ENCODE assay signal across 8 mouse cellular contexts in genomic region chr11:19670853-19671530, GRCm38 (mm10).
DNase-seq lines count a peak whose midpoint lies in the region; ATAC-seq lines count a peak whose summit lies in the region.

No protein-coding gene starts in this region.

- H3K36me3 ChIP-seq in lung, embryonic 15.5 days, result no peaks in the 10 kb centered on the region

- 30% methylated on average over 12 of the region's 13 CpGs for WGBS in lung, embryonic 15.5 days

- no peaks in the 10 kb centered on the region for H3K9me3 ChIP-seq in lung, embryonic 15.5 days

- H3K27ac ChIP-seq in lung, embryonic 15.5 days, result no peak overlapping the region; the same call in 1 of the 2 replicates

- peak; percentile 3 to 7 for DNase-seq in cerebellum, adult 18-20 months
- peak; percentile 43 for DNase-seq in brain, adult 2 months (ENCODE audit: low read depth, low spot score)
- DNase-seq in gastrocnemius, adult 8-10 months (ENCODE audit: low spot score in 2 of 2), result peak; percentile 5 to 29
- peak; percentile 24 for DNase-seq in kidney, adult 9 months
- DNase-seq in right cerebral cortex, postnatal 14 days, result peak; percentile 42

- H3K4me1 ChIP-seq in lung, embryonic 15.5 days, result 0 out of 2 replicates have a peak, but pooled peaks cover 7% of the 10 kb centered on the region

- no peaks in the 10 kb centered on the region for H3K27me3 ChIP-seq in lung, embryonic 15.5 days

- no peak; the same call in 1 of the 2 replicates for ATAC-seq in cerebellum, adult (ENCODE audit: insufficient number of reproducible peaks, low FRiP score, low TSS enrichment)
- peak; percentile 85 for ATAC-seq in lung, embryonic 15.5 days (ENCODE audit: borderline replicate concordance, extremely low read depth, low FRiP score, low TSS enrichment)
- ATAC-seq in megakaryocyte progenitor cell, adult 5-6 weeks (replicated peaks; ENCODE audit: poor library complexity), result no peak

- H3K9ac ChIP-seq in lung, embryonic 15.5 days, result no peak overlapping the region

- H3K4me2 ChIP-seq in lung, embryonic 15.5 days, result no peak overlapping the region

- no peak overlapping the region for H3K4me3 ChIP-seq in lung, embryonic 15.5 days
